Mouse (Mus musculus) embryonic facial prominence, embryonic 15.5 days (tissue): ENCODE measurements around the gene Rpf1. TPM values are rescaled to one million over a fixed set of nuclear protein-coding genes. Genes with fewer than 3 reads are reported as not detected.

ENCODE experiments used
- polyA plus RNA-seq: library from polyadenylated mRNA; unstranded; fragments of >200 nt; fragmentation: Nextera tagmentation; extraction: Ambion mirVana; gene quantifications from 2 replicates; pipeline ENCODE4 v1.2.1, GENCODE M21; 2015

The Rpf1 gene
- polyA plus RNA-seq, 1 experiment from 2014 or later, result 40.5 TPM

Other genes with a start within 250 kb of the Rpf1 start
- 32.4 and 34.3 TPM in 2 replicates for gene Ssx2ip, start 116.8 kb downstream of the Rpf1 start, polyA plus RNA-seq
- gene Ctbs, start 71.6 kb downstream of the Rpf1 start, polyA plus RNA-seq, result 10.5 and 10.6 TPM in 2 replicates
- gene Spata1, start 21.7 kb downstream of the Rpf1 start, polyA plus RNA-seq, result 6.9 and 8.6 TPM in 2 replicates
- 826 and 839 TPM in 2 replicates for gene Gng5, start 21.6 kb downstream of the Rpf1 start, polyA plus RNA-seq
- gene Uox, start 49.0 kb upstream of the Rpf1 start, polyA plus RNA-seq, result 1.2 and 1.9 TPM in 2 replicates
- gene Dnase2b, start 94.2 kb upstream of the Rpf1 start, polyA plus RNA-seq, result 0.21 and 0.48 TPM in 2 replicates
- 0.23 and 0.24 TPM in 2 replicates for gene 4930503B20Rik, start 129.9 kb upstream of the Rpf1 start, polyA plus RNA-seq
- 1.2 and 1.4 TPM in 2 replicates for gene Samd13, start 164.2 kb upstream of the Rpf1 start, polyA plus RNA-seq